Mouse (Mus musculus) frontal cortex, postnatal 36 days (tissue): ENCODE results near the gene Macrod1.

Experiments used
- DNase-seq, 2 experiments: peaks; one replicate each; pipeline ENCODE4 v3.0.0; 2022; ENCODE audit warnings: low spot score in 2 of 2

Gene Macrod1

DNA sequence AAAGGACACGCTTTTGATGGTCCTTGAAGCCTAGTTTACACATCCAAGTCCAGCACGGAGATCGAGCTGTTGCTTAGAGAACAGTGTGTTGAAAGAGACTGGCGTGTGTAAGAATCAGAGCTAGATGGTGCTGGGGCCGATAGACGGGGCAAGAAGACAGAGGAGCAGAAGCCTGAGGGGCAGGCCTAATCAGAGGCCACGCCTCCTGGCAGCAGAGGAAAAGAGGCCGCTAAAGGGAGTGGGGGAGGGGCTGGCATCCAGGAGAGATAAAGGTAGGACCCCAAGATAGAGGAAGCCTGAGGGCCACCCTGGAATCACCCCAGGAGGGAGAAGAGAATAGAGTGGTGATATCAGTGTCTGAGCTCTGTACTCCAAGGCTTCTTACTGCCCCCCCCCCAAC, 114.8 kb downstream of the Macrod1 start:
- DNase-seq: no peak

- DNase-seq: peak; percentile 71 to 78
These were observed 115.6 kb downstream of the Macrod1 start for GRCm38 (mm10) chr19:7172051-7172866.

DNA sequence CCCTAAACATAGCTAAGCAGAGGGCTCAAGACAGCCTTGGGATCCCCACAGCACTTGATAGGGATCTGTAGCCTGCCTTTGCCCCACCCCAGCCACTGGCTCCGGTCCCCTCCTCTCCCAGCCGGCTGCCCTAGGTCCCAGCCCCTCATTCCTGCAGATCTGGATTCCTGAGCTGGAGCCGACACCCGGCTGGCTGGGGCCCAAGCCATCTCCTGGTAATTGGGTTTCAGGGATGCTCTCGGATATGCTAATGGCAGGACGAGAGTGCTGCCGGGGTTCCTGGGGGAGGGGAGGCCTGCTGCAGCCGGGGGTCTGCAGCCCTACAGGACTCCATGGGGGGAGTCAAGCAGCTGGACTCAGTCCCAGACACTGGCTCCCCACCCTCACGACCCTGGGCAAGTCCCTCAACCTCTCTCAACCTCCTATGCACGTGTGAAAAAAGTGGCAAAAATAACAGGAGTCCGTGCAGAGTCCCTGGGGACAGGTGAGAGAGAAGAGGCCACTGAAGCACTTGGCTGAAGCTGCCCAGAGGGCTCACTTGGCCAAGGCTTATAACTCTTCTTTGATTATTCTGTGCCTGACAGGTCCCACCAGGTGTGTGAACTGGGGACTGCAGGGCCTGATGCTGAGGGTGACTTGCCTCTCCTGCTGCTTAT, 119.6 kb downstream of the Macrod1 start:
- no peak for DNase-seq

- no peak for DNase-seq
These were observed 121.3 kb downstream of the Macrod1 start for GRCm38 (mm10) chr19:7177804-7178511.

GRCm38 (mm10) chr19:7178841-7179452, 122.3 kb downstream of the Macrod1 start:
- no peak for DNase-seq

GRCm38 (mm10) chr19:7180756-7181405, 124.3 kb downstream of the Macrod1 start:
- DNase-seq: no peak

DNA sequence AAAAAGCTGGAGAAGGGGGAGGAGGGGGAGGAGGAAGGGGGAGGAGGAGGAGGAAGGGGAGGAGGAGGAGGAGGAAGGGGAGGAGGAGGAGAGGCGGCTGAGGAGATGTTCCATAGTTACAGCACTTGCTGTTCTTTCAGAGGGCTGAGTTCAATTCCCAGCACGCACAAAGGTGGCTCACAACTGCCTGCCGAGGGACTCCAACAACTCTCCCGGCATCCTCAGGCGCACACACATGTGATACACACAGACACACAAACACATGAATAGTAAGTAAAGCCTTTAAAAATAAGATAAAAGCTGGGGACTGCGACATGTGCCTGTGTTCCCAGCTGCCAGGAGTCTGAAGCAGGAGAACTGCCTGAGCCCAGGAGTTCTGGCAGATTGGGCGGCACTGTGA, 124.9 kb downstream of the Macrod1 start:
- no peak for DNase-seq

DNA sequence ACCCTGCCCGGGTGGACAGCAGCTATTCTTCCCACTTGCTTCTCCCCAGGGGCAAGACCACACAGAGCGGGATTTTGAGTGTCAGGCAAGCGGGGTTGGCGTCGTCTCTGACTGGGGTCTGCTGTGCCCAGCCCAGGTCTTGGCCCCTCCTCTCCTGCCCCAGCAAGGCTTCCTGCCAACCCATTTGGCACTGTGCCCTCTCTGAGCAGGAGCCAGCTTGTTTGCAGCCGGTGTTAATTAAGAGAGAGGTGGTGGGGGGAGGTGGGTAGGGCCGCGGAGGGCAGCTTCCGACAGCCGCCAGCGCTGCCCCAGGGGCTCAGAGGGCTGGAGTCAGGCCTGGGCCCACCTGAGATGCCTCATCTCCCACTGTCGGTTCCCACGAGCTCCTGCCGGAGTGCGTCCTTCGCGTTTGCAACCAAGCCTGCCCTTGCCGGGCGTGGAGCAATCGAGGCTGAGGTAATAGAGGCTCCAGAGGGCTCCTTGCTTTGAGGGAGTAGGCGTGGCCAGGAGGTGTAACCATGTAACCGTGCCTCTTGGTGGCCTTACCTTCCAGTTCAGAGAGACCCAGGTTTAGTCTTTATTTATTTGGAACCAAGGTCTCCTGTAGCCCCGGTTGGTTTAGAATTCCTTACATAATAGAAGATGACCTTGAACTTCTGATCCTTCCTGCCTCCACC, 125.8 kb downstream of the Macrod1 start:
- peak; percentile 62 to 71 for DNase-seq

DNA sequence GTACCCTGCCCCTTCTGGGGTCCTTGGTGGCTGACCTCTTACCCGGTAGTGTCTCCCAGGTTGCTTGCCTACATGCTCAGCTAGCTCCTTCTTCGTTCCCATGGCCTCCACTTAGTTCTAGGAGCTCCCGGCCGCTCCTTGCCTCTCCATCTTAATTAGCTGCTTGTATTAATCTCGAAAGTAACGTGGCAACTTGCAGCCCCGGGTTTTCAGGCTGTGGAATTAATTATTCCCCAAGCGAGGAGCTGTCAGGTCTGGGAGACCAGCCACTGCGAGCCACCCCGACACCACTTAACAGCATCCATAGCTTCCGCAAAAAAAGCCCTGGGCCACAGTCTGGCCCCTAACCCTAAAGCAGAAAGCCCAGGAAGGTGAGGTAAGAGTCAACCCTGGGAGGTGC, 126.8 kb downstream of the Macrod1 start:
- no peak for DNase-seq

DNA sequence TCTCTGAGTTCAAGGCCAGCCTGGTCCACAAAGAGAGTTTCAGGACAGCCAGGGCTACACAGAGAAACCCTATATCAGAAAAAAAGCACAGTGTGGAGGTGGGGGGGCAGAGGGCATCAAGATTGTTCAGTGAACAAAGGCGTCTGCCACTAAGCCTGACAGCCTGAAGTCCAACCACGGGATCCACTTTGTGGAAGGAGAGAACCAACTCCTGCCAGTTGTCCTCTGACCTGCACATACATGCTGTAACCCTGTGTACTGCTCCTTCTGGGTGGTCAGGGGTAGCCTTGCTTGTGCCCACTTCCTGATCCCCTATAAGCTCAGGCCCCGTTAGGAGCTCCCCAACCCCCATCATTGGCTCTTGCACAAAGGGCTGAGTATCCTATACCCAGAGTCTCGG, 128.4 kb downstream of the Macrod1 start:
- no peak for DNase-seq

- no peak for DNase-seq
These were observed 129.2 kb downstream of the Macrod1 start for GRCm38 (mm10) chr19:7185715-7186291.

DNA sequence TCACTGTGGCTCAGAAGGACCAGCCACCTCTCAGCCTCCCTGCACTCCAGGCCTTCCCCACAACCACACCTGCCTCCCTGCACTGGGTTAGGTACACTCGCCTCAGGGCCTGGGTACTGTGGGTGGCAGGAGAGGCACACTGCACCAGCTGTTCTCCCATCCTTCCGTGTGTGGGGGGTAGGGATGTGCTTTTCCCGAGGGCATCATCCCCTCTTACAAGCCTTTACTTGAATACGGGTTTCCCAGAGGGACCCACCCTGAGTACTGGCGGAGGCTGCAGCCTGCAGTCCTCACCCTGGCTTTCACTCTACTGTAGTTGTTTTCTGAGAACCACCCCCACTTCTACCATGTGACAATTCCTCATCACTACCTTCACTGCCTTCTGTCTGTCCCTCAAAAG, 130.5 kb downstream of the Macrod1 start:
- no peak for DNase-seq

GRCm38 (mm10) chr19:7189026-7189425, 132.4 kb downstream of the Macrod1 start:
- DNase-seq: no peak

- no peak for DNase-seq
These were observed 134.4 kb downstream of the Macrod1 start for GRCm38 (mm10) chr19:7190986-7191385.

DNA sequence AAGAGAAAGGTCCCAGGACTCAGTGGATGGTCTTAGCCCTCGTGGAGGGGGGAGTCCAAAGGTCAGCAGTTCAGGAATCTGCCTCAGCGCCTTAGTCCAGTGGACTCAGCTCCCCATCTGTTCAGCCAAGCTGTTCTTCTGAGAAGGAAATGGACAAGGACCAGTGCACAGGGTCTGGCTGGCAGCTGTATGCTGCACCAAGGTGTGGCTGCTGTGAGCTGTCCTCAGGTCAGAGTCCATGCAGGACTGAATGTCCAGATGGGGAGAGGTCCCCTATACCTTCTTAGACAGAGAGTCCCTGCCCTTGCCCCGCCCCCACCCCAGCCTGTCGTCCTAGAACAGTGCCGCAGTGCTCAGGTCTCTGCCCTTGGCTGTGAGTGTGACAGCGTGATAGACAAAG, 135.0 kb downstream of the Macrod1 start:
- DNase-seq: no peak

DNA sequence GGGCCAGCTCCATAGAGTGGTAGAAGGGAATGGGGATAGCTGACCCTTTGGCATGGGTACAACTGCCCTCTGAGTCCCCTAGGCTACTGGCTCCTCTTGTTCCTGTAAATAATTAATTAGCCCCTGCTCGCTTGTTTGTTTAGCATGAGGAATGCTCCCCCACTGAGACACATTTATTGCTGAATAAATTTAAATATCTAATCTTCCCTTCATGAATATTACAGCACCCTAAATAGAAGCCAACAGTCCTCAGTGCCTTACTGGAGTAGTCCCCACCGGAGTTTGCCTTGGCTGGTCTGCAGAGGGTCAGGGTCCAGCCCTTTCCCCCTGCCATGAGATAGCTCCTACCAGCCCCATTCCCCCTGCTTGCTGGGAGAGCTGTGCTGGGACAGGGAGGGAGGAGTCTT, 136.0 kb downstream of the Macrod1 start:
- DNase-seq: no peak

GRCm38 (mm10) chr19:7195900-7196728, 139.5 kb downstream of the Macrod1 start:
- peak; percentile 63 to 64 for DNase-seq

DNA sequence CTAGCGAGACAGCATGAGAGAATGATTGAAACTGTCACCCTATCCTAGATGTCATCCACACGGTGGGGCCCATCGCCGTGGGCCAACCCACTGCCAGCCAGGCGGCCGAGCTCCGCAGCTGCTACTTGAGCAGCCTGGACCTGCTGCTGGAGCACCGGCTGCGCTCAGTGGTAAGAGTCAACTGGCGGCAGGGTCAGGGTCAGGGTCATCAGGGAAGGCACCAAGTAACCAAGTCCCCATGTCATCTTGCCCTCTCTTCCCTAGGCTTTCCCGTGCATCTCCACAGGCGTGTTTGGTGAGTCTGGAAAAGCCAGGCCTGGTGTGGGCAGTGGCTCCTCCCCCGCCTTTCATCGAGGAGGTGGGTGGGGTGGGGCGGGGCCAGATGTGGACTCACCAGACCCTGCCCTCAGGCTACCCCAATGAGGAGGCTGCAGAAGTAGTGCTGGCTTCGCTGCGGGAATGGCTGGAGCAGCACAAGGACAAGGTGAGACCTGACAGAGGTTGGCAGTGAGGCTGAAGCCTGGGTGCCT, 140.2 kb downstream of the Macrod1 start:
- DNase-seq: no peak

DNA sequence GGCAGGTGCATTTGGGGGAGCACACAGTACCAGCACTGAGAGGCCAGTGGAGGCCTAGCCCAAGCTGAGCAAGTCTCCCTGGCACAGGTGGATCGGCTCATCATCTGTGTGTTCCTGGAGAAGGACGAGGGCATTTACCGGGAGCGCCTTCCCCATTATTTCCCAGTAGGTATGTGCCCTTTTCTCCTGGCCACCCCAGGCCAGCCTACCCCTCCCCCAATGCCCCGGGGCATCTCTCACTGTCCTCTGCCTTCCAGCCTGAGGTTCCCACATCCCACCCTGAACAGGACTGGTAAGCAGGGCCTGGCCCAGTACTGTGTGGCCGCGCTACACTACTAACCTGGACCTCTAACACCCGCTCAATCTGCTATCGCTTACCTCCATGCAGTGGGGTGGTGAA, 140.8 kb downstream of the Macrod1 start:
- DNase-seq: no peak

- DNase-seq: no peak
These were observed 142.5 kb downstream of the Macrod1 start for GRCm38 (mm10) chr19:7199089-7199488.
